Mouse (Mus musculus) stomach, embryonic 14.5 days (tissue): ENCODE data around the gene Lpcat2. TPM values are rescaled to one million over a fixed set of nuclear protein-coding genes. Genes with fewer than 3 reads are reported as not detected.
"Not testable (repeated sequence)": the region's sequence is repeated elsewhere in the genome, so short reads cannot be mapped to it uniquely, and the experiment has no call there.

Experiments
- ATAC-seq: fragments of 200-750 bp; cut with Nextera tagmentation; 2 replicates; pipeline ENCODE4 v1.8.0; 2017; ENCODE audit warnings: low read depth, moderate TSS enrichment; ENCODE audit not compliant: insufficient number of reproducible peaks, insufficient read depth, low FRiP score
- H3K27ac ChIP-seq: fragments of 300-500 bp; sonication (generic); 2 replicates; pipeline ENCODE4 v1.5.1; 2014; ENCODE audit warnings: mild to moderate bottlenecking, low read length, moderate library complexity, mixed read lengths
- H3K27me3 ChIP-seq: fragments of 300-500 bp; sonication (generic); 2 replicates; pipeline ENCODE4 v1.6.1; 2014; ENCODE audit warnings: low read length, control low read depth, mixed read lengths; ENCODE audit not compliant: control insufficient read depth, insufficient read depth
- H3K36me3 ChIP-seq: fragments of 300-500 bp; sonication (generic); 2 replicates; pipeline ENCODE4 v1.6.1; 2014; ENCODE audit warnings: mild to moderate bottlenecking, control low read depth, low read length, moderate library complexity, mixed read lengths; ENCODE audit not compliant: control insufficient read depth, insufficient read depth
- H3K4me1 ChIP-seq: fragments of 300-500 bp; sonication (generic); 2 replicates; pipeline ENCODE4 v1.6.1; 2014; ENCODE audit warnings: low read length, control low read depth, mixed read lengths; ENCODE audit not compliant: control insufficient read depth, insufficient read depth
- H3K4me2 ChIP-seq: fragments of 300-500 bp; sonication (generic); replicated peaks from 2 replicates; pipeline ENCODE4 v1.6.1; 2014; ENCODE audit warnings: low read depth, low read length, control low read depth
- H3K4me3 ChIP-seq: fragments of 300-500 bp; sonication (generic); 2 replicates; pipeline ENCODE4 v1.5.1; 2014; ENCODE audit warnings: low read depth, low read length, control low read depth
- H3K9ac ChIP-seq: fragments of 300-500 bp; sonication (generic); replicated peaks from 2 replicates; pipeline ENCODE4 v1.6.1; 2014; ENCODE audit warnings: low read depth, mild to moderate bottlenecking, control low read depth, low read length, moderate library complexity, mixed read lengths
- H3K9me3 ChIP-seq: fragments of 300-500 bp; sonication (generic); 2 replicates; pipeline ENCODE4 v1.6.1; 2016; ENCODE audit warnings: low read depth, low read length, control low read depth; ENCODE audit not compliant: control insufficient read depth
- WGBS: fragments of 180-500 bp; shearing (Covaris S2); extraction: QIAGEN DNeasy Blood & Tissue Kit; methylation state at CpG from one replicate; pipeline ENCODE4 v1.1.7; 2014; 5-methylcytosine and 5-hydroxymethylcytosine counted together
- polyA plus RNA-seq: library from polyadenylated mRNA; unstranded; fragments of >200 nt; fragmentation: Nextera tagmentation; extraction: Ambion mirVana; gene quantifications from 2 replicates; pipeline ENCODE4 v1.2.1, GENCODE M21; 2014

Lpcat2 gene
- polyA plus RNA-seq, 1 experiment from 2014 or later: 12.6 TPM

DNA sequence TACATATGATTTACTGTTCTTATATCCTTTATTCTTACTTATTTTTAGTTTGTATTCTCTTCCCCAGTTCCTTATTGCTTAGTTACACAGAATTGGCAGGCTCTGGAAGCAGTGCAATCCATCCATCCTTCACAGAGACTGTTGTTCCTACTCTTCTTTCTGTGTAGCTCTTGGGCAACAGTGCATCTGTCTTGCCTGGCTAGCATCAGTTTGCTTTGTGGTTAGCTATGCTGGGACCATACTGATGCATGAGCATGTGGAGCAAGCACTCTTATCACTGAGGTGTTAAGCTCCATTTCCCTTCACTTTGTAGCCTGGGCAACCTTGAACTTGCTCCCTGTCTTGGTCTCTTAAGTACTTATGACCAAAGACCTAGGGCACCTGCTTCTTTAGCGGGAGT, 6.8 kb downstream of the Lpcat2 start:
- Histone ChIP-seq H3K4me3 (no peak overlapping the region), H3K27me3 (no peaks in the 10 kb centered on the region), H3K9me3 (no peaks in the 10 kb centered on the region), H3K4me2 (no peak overlapping the region), H3K4me1 (no peaks in the 10 kb centered on the region), H3K36me3 (no peaks in the 10 kb centered on the region), H3K27ac (no peak overlapping the region), H3K9ac (no peak overlapping the region)
- ATAC-seq: no peak
- WGBS: 97% methylated on average over 1 of the region's 1 CpGs

DNA sequence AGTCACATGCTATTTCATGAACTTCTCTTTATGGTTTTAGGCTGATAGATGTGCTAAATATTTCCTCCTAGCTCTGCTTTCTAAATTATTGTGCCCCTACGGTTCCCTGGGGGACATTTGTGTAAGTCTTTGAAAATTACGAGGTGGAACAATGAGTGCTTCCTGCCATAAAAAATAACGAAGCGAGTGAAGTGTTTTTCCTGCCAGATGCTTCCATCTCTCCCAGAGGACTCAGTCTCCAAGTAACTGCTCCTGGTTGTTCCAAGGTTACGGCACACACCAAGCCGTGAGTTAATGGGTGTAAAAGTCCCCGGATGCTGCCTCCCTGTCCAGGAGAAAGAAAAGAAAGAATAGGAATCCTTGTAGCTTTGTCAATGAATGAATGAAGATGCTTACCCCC, 15.1 kb downstream of the Lpcat2 start:
- no peaks in the 10 kb centered on the region for H3K36me3 ChIP-seq
- no peak overlapping the region for H3K9ac ChIP-seq
- WGBS: 77% methylated on average over 7 of the region's 7 CpGs
- H3K27me3 ChIP-seq: no peaks in the 10 kb centered on the region
- H3K4me1 ChIP-seq: no peaks in the 10 kb centered on the region
- ATAC-seq: no peak
- H3K4me2 ChIP-seq: no peak overlapping the region
- no peak overlapping the region for H3K4me3 ChIP-seq
- no peaks in the 10 kb centered on the region for H3K9me3 ChIP-seq
- no peak overlapping the region for H3K27ac ChIP-seq

DNA sequence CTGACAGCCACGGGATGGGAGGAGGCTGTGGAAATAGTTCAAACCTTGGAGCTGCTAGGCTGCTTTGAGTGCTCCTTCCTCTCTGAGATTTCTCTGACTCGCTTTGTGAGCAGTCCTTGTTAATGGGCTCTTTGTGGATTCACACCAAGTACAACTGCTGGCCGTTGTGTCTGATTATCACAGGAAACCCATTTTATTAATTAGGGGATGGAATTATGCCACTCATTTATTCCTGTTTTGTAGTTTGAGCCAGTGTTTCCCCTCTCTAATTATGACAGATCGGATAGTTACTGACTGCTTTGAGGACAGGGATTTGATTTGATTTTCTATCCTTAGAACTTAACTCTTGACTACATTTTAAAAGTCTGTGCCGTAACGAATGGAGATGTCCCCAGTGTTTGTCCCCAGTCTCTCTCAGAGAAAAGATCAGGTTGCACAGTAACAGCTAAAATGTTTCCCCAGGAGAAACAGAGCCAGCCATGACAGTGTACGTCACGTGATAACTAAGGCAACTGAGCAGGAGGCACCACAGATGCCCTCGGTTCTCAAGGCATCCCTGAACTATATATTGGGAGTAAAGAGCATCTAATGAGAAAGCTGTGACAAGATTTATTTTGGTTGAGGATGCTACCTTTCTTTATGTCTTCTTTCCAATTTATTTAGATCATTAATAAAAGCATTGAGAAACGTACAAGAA, 17.1 kb downstream of the Lpcat2 start:
- no peak overlapping the region for H3K9ac ChIP-seq
- H3K9me3 ChIP-seq: no peaks in the 10 kb centered on the region

DNA sequence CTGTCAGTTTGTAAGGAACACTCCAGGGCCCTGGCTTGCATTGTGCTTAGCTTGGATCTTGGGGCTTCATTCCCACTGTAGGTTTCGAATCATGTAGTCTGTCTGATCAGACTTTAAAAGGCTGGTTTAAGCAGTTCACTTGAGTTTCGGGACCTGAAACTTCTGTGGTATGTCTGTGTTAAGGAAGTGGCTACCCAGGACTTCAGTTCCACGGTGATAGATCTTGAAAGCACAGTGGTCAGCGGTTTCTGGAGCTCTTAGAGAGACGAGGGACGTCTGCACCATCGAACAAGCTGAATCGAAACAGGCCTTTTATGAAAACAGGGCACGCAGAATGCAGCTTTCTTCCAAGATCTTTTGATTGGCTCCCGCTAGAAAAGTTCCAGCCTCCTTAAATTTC, 20.7 kb downstream of the Lpcat2 start:
- H3K9me3 ChIP-seq: peaks cover 3% of the 10 kb centered on the region; the same call in 1 of the 2 replicates
- no peak overlapping the region for H3K27ac ChIP-seq
- WGBS: 84% methylated on average over 10 of the region's 10 CpGs
- no peak overlapping the region for H3K4me2 ChIP-seq
- no peaks in the 10 kb centered on the region for H3K36me3 ChIP-seq
- H3K27me3 ChIP-seq: no peaks in the 10 kb centered on the region
- ATAC-seq: no peak
- H3K4me1 ChIP-seq: no peaks in the 10 kb centered on the region
- no peak overlapping the region for H3K4me3 ChIP-seq
- no peak overlapping the region for H3K9ac ChIP-seq

More for the DNA sequence above, 17.1 kb downstream of the Lpcat2 start:
- Histone ChIP-seq H3K27me3 (no peaks in the 10 kb centered on the region), H3K27ac (no peak overlapping the region), H3K4me3 (no peak overlapping the region), H3K4me2 (no peak overlapping the region), H3K4me1 (no peaks in the 10 kb centered on the region), H3K36me3 (no peaks in the 10 kb centered on the region)
- WGBS: 73% methylated on average over 10 of the region's 10 CpGs
- no peak for ATAC-seq

DNA sequence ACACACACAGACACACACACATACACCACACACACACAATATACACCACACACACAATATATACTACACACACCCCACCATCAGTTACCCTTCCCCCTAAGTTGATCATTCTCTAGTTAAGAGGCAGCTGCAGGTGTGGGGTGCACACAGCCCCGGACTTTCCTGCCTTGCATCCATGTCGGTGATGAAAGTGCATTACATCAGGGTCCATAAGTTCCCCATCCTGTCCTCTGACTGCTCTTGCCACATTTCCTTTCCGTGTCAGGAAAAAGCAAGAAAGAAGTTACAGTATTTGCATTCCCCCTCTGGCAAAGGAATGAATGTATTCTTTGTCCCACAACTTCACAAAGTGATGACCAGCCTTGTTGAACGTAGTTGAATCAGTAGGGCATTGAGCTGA, 26.1 kb downstream of the Lpcat2 start:
- peaks cover 3% of the 10 kb centered on the region; the same call in 1 of the 2 replicates for H3K9me3 ChIP-seq
- H3K4me1 ChIP-seq: no peaks in the 10 kb centered on the region
- no peak overlapping the region for H3K4me2 ChIP-seq
- H3K27me3 ChIP-seq: no peaks in the 10 kb centered on the region
- no peak overlapping the region for H3K9ac ChIP-seq
- no peaks in the 10 kb centered on the region for H3K36me3 ChIP-seq
- no peak overlapping the region for H3K4me3 ChIP-seq
- no peak overlapping the region for H3K27ac ChIP-seq
- no peak for ATAC-seq
- WGBS: 58% methylated on average over 4 of the region's 4 CpGs

DNA sequence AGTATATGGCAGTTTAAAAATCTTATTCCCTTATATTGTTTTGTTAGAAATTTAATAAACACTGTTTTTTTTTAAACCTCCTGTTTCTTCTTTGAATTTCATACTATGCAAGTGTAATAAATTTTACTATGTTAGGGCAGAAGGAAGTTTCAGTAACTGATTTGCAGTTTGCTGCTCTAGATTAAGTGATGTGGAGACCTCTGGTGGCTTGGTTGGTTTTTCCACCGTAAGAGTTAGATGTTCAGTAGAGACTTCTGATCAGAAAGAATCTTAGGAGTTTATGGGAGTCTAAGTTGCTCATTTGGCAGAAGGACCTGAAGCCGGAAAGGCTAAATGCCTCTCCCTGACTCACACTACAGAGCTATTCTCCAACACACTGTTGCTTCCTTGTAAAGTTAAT, 28.6 kb downstream of the Lpcat2 start:
- WGBS: 70% methylated on average over 2 of the region's 2 CpGs
- Histone ChIP-seq H3K4me1 (no peaks in the 10 kb centered on the region), H3K4me3 (no peak overlapping the region), H3K27me3 (no peaks in the 10 kb centered on the region), H3K9me3 (peaks cover 3% of the 10 kb centered on the region; the same call in 1 of the 2 replicates), H3K4me2 (no peak overlapping the region), H3K27ac (no peak overlapping the region), H3K9ac (no peak overlapping the region), H3K36me3 (no peaks in the 10 kb centered on the region)
- no peak for ATAC-seq

DNA sequence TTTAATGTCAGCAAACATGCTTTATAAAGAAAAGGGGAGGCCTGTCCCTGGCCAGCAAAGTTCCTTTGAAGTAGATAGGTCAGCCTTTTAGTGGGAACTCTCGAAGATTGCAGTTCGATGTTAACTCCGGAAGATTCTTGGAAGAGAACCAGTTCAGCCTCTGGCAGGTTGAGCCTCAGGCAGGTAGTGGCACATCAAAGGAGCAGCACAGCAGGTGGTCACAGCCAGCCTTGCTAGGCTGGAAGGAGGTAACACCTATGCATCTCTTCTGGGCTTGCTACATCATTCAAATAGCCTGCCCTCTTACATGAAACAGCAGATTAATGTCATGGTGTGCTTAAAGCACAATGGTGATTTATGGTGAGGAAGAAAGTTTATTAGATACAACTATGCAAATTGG, 37.1 kb downstream of the Lpcat2 start:
- H3K4me1 ChIP-seq, H3K27me3 ChIP-seq, H3K9ac ChIP-seq, H3K27ac ChIP-seq, H3K4me3 ChIP-seq, ATAC-seq, H3K4me2 ChIP-seq, H3K9me3 ChIP-seq, H3K36me3 ChIP-seq: not testable (repeated sequence)
- 60% methylated on average over 3 of the region's 3 CpGs for WGBS

DNA sequence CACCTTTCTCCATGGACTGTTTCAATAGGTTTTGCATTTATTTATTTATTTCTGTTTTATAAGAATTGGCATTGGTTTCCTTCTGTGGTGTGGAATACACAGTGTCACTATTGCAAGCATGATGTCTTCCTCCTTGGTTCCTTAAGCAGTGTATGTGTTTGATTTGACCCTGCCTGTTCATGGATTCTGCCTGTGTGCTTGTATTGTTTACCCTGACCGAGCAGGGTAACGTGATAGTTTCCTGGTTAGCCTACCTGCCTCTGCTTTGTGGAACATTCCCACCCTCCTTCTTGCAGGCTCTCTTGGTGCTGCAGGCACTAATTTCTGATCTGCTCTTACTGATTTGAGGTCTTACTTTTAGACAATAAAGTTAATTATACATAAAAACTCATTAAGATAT, 38.7 kb downstream of the Lpcat2 start:
- H3K27me3 ChIP-seq: no peaks in the 10 kb centered on the region
- no peak overlapping the region for H3K27ac ChIP-seq
- 61% methylated on average over 2 of the region's 2 CpGs for WGBS
- no peaks in the 10 kb centered on the region for H3K4me1 ChIP-seq
- H3K36me3 ChIP-seq: no peaks in the 10 kb centered on the region
- no peaks in the 10 kb centered on the region for H3K9me3 ChIP-seq
- no peak overlapping the region for H3K4me2 ChIP-seq
- no peak overlapping the region for H3K4me3 ChIP-seq
- no peak overlapping the region for H3K9ac ChIP-seq
- no peak for ATAC-seq

DNA sequence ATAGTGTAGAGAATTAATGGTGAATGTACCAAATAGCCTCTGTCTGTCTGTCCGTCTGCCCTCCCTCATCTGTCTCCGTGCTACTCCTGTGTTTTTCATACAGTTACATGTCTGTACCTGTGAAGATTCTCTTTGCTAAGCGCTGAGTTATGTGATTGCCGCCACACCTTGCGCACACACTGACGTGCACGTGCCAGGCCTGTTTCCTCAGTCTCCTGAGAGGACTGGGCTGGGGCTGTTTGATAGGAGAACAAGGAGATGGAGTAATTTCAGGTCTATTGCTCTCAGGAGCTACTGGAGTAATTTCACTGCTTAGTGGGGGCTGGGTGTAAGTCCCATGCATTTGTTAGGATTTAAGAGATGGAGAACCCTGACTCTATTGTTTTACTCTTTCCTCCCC, 39.9 kb downstream of the Lpcat2 start:
- Histone ChIP-seq H3K4me2 (no peak overlapping the region), H3K4me3 (no peak overlapping the region), H3K36me3 (no peaks in the 10 kb centered on the region), H3K9ac (no peak overlapping the region), H3K27ac (no peak overlapping the region), H3K9me3 (no peaks in the 10 kb centered on the region), H3K4me1 (no peaks in the 10 kb centered on the region), H3K27me3 (no peaks in the 10 kb centered on the region)
- peak; percentile 78 for ATAC-seq
- 76% methylated on average over 7 of the region's 7 CpGs for WGBS
